Mouse (Mus musculus) hindbrain, embryonic 15.5 days (tissue): ENCODE results near the gene Sept9. TPM values are rescaled to one million over a fixed set of nuclear protein-coding genes. Genes with fewer than 3 reads are reported as not detected.

ENCODE experiments used
- ATAC-seq: fragments of 200-750 bp; cut with Nextera tagmentation; 2 replicates; pipeline ENCODE4 v1.8.0; 2017; ENCODE audit warnings: low read depth, moderate number of reproducible peaks, moderate TSS enrichment; ENCODE audit not compliant: low FRiP score
- H3K27ac ChIP-seq: fragments of 300-500 bp; sonication (generic); replicated peaks from 2 replicates; pipeline ENCODE4 v1.5.1; 2015; ENCODE audit warnings: mild to moderate bottlenecking, inconsistent platforms
- H3K27me3 ChIP-seq: fragments of 300-500 bp; sonication (generic); 2 replicates; pipeline ENCODE4 v1.6.1; 2015; ENCODE audit warnings: control low read depth, inconsistent platforms
- H3K36me3 ChIP-seq: fragments of 300-500 bp; sonication (generic); 2 replicates; pipeline ENCODE4 v1.6.1; 2015; ENCODE audit warnings: control low read depth, inconsistent platforms
- H3K4me1 ChIP-seq: fragments of 300-500 bp; sonication (generic); replicated peaks from 2 replicates; pipeline ENCODE4 v1.6.1; 2015; ENCODE audit warnings: control low read depth, inconsistent platforms
- H3K4me2 ChIP-seq: fragments of 300-500 bp; sonication (generic); 2 replicates; pipeline ENCODE4 v1.6.1; 2015; ENCODE audit warnings: moderate library complexity, mild to moderate bottlenecking, inconsistent platforms
- H3K4me3 ChIP-seq: fragments of 300-500 bp; sonication (generic); 2 replicates; pipeline ENCODE4 v1.5.1; 2015; ENCODE audit warnings: mild to moderate bottlenecking, inconsistent platforms
- H3K9ac ChIP-seq: fragments of 300-500 bp; sonication (generic); 2 replicates; pipeline ENCODE4 v1.6.1; 2015; ENCODE audit warnings: inconsistent platforms
- H3K9me3 ChIP-seq: fragments of 300-500 bp; sonication (generic); 2 replicates; pipeline ENCODE4 v1.6.1; 2016; ENCODE audit warnings: control low read depth, inconsistent platforms
- WGBS: fragments of 180-500 bp; shearing (Covaris S2); methylation state at CpG from one replicate; pipeline ENCODE4 v1.1.7; 2015; 5-methylcytosine and 5-hydroxymethylcytosine counted together
- polyA plus RNA-seq: library from polyadenylated mRNA; unstranded; fragments of >200 nt; fragmentation: Nextera tagmentation; extraction: Ambion mirVana; gene quantifications from 2 replicates; pipeline ENCODE4 v1.2.1, GENCODE M21; 2015

Gene Sept9
- polyA plus RNA-seq, 1 experiment from 2014 or later, result 111 TPM

- WGBS, result 83% methylated on average over 30 of the region's 30 CpGs
- no peak overlapping the region for H3K9ac ChIP-seq
- H3K9me3 ChIP-seq, result no peaks in the 10 kb centered on the region
- no peaks in the 10 kb centered on the region for H3K27me3 ChIP-seq
- H3K27ac ChIP-seq, result no peak overlapping the region
- no peaks in the 10 kb centered on the region for H3K36me3 ChIP-seq
- no peak overlapping the region for H3K4me3 ChIP-seq
- ATAC-seq, result no peak
- peaks cover 14% of the 10 kb centered on the region for H3K4me1 ChIP-seq
- no peak overlapping the region for H3K4me2 ChIP-seq
These were observed 92.0 kb downstream of the Sept9 start for GRCm38 (mm10) chr11:117291271-117292059.

GRCm38 (mm10) chr11:117292446-117292845 is 93.0 kb downstream of the Sept9 start:
- Histone ChIP-seq H3K9me3 (no peaks in the 10 kb centered on the region), H3K4me2 (no peak overlapping the region), H3K27me3 (no peaks in the 10 kb centered on the region), H3K27ac (no peak overlapping the region), H3K4me1 (peaks cover 19% of the 10 kb centered on the region), H3K4me3 (no peak overlapping the region), H3K36me3 (no peaks in the 10 kb centered on the region), H3K9ac (no peak overlapping the region)
- no peak for ATAC-seq
- WGBS, result 88% methylated on average over 11 of the region's 11 CpGs

DNA sequence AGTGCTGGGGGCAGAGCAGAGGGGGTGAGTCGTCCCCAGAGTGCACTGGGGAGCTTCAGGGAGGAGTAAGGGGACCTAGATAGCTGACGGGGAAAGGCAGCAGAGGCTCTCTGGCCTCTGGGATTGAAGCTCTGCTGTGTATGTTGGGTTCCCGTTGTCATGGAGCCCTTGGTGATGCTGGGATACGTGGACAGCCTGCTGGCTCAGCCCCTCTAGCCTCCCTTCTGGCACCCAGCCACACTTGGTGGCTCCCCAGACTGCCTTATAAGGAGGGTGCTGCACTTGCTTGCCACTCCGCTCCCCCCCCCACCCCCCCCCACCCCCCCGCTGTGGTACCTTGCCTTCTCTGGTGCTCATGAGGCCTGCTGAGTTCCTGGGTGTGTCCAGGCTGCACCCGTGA is 95.8 kb downstream of the Sept9 start:
- Histone ChIP-seq H3K9me3 (no peaks in the 10 kb centered on the region), H3K4me2 (no peak overlapping the region), H3K4me3 (no peak overlapping the region), H3K27me3 (no peaks in the 10 kb centered on the region), H3K9ac (no peak overlapping the region), H3K27ac (no peak overlapping the region), H3K4me1 (peaks cover 19% of the 10 kb centered on the region), H3K36me3 (no peaks in the 10 kb centered on the region)
- WGBS, result 53% methylated on average over 7 of the region's 7 CpGs
- ATAC-seq, result no peak

DNA sequence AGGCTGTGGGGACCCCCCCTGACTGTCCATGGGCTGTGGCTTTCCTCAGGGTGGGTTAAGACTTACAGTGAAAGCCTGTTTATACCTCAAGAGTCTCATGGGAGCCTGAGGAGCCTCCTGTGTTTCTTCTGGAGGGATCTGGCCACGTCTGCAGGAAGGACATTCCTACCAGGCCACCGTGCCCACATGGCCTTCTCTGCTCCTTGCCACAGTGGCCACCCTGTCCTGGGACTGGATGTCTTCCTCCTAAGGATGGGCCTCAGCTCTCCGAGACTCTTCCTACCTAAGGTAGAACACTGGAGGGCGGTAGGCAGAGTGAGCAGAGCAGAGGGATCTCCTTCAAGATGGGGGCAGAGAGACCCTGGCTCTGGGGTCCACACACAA is 96.6 kb downstream of the Sept9 start:
- Histone ChIP-seq H3K36me3 (no peaks in the 10 kb centered on the region), H3K4me1 (peaks cover 19% of the 10 kb centered on the region), H3K4me3 (no peak overlapping the region), H3K4me2 (no peak overlapping the region), H3K9ac (no peak overlapping the region), H3K9me3 (no peaks in the 10 kb centered on the region), H3K27ac (peak overlapping the region; percentile 52; the same call in 1 of the 2 replicates), H3K27me3 (no peaks in the 10 kb centered on the region)
- ATAC-seq, result no peak
- 62% methylated on average over 4 of the region's 4 CpGs for WGBS

GRCm38 (mm10) chr11:117296500-117297189 is 97.2 kb downstream of the Sept9 start:
- no peak overlapping the region for H3K4me2 ChIP-seq
- no peak overlapping the region for H3K4me3 ChIP-seq
- H3K4me1 ChIP-seq, result peaks cover 19% of the 10 kb centered on the region
- no peak overlapping the region for H3K9ac ChIP-seq
- no peaks in the 10 kb centered on the region for H3K9me3 ChIP-seq
- H3K36me3 ChIP-seq, result no peaks in the 10 kb centered on the region
- 58% methylated on average over 14 of the region's 14 CpGs for WGBS
- peak overlapping the region; percentile 52; the same call in 1 of the 2 replicates for H3K27ac ChIP-seq
- no peaks in the 10 kb centered on the region for H3K27me3 ChIP-seq
- peak; percentile 58; the same call in 1 of the 2 replicates for ATAC-seq

GRCm38 (mm10) chr11:117297190-117297829 is 97.8 kb downstream of the Sept9 start:
- 92% methylated on average over 3 of the region's 3 CpGs for WGBS
- no peak for ATAC-seq
- H3K27ac ChIP-seq, result peak overlapping the region; percentile 52; the same call in 1 of the 2 replicates

GRCm38 (mm10) chr11:117299741-117300140 is 100.3 kb downstream of the Sept9 start:
- no peak overlapping the region for H3K4me2 ChIP-seq
- no peak overlapping the region for H3K9ac ChIP-seq
- H3K27ac ChIP-seq, result no peak overlapping the region
- H3K4me3 ChIP-seq, result no peak overlapping the region
- H3K4me1 ChIP-seq, result peaks cover 19% of the 10 kb centered on the region
- H3K36me3 ChIP-seq, result no peaks in the 10 kb centered on the region
- no peak for ATAC-seq
- 97% methylated on average over 6 of the region's 6 CpGs for WGBS
- H3K9me3 ChIP-seq, result no peaks in the 10 kb centered on the region
- no peaks in the 10 kb centered on the region for H3K27me3 ChIP-seq

More at GRCm38 (mm10) chr11:117297190-117297829, 97.8 kb downstream of the Sept9 start:
- H3K27me3 ChIP-seq, result no peaks in the 10 kb centered on the region
- H3K9me3 ChIP-seq, result no peaks in the 10 kb centered on the region
- peaks cover 19% of the 10 kb centered on the region for H3K4me1 ChIP-seq
- H3K4me2 ChIP-seq, result no peak overlapping the region
- no peak overlapping the region for H3K9ac ChIP-seq
- no peaks in the 10 kb centered on the region for H3K36me3 ChIP-seq
- no peak overlapping the region for H3K4me3 ChIP-seq

DNA sequence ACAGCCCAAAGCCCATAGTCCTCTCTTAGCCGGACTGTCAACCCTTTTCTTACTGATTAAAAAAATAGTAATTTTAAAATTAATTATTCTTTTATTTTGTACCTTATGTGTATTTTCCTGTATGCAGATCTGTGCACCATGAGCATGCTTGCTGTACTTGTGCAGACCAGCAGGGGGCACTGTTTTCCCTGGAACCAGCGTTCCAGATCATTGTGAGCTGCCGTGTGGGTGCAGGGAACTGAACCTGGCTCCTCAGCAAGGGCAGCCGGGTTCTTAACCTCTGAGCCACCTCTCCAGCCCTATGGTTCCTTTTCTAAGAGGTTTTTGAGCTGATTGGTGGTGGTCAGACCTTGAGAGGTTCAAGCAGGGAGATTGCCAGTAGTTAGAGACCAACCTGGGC is 101.3 kb downstream of the Sept9 start:
- H3K4me2 ChIP-seq, result no peak overlapping the region
- H3K27me3 ChIP-seq, result no peaks in the 10 kb centered on the region
- no peak overlapping the region for H3K27ac ChIP-seq
- no peaks in the 10 kb centered on the region for H3K9me3 ChIP-seq
- no peak overlapping the region for H3K9ac ChIP-seq
- peaks cover 11% of the 10 kb centered on the region for H3K4me1 ChIP-seq
- 89% methylated on average over 4 of the region's 4 CpGs for WGBS
- no peak overlapping the region for H3K4me3 ChIP-seq
- no peaks in the 10 kb centered on the region for H3K36me3 ChIP-seq
- ATAC-seq, result no peak

DNA sequence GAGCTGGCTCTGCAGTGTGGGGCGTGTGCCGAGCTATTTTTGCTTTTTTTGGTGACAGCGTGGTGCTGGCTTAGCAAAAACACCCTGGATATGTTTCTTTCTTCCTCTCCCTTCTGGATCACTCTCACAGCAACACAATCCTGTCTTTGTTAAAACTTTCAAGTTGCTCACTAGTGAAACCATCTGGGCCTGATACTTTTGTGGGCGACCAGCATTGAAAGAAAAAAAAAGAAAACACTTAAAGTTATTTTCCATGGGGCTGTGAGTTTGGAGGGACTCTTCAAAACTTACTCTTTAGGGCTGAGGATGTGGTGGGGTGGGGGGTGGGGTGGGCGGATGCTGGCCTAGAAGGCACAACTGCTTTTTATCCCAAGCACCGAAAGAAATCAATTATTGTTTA is 102.3 kb downstream of the Sept9 start:
- Histone ChIP-seq H3K4me2 (no peak overlapping the region), H3K4me3 (no peak overlapping the region), H3K36me3 (no peaks in the 10 kb centered on the region), H3K9me3 (no peaks in the 10 kb centered on the region), H3K4me1 (peaks cover 2% of the 10 kb centered on the region; the same call in 1 of the 2 replicates), H3K27me3 (no peaks in the 10 kb centered on the region), H3K27ac (no peak overlapping the region), H3K9ac (no peak overlapping the region)
- WGBS, result 66% methylated on average over 6 of the region's 6 CpGs
- no peak for ATAC-seq

DNA sequence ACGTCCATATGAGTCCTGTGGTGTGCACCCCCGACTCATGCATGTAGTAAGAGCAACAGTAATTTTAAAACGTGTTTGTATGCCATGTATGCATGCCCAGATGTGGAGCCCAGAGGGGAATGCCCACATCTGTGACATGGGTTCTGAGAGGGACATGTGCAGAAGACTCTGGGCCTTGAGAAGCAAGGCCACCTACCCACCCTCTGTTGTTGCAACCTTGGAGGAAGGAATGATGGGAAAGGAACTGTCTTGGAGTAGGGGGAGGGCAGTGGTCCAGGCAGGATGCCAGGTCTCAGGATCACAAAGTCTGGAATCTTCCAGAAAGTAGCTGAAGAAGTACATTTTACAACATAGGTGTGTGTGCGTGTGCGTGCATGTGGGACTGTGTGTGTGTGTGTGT is 102.9 kb downstream of the Sept9 start:
- H3K4me2 ChIP-seq, result no peak overlapping the region
- peaks cover under 1% of the 10 kb centered on the region; the same call in 1 of the 2 replicates for H3K4me1 ChIP-seq
- no peak for ATAC-seq
- H3K4me3 ChIP-seq, result no peak overlapping the region
- 92% methylated on average over 5 of the region's 5 CpGs for WGBS
- H3K27me3 ChIP-seq, result no peaks in the 10 kb centered on the region
- H3K9me3 ChIP-seq, result no peaks in the 10 kb centered on the region
- no peak overlapping the region for H3K27ac ChIP-seq
- H3K9ac ChIP-seq, result no peak overlapping the region
- H3K36me3 ChIP-seq, result no peaks in the 10 kb centered on the region

DNA sequence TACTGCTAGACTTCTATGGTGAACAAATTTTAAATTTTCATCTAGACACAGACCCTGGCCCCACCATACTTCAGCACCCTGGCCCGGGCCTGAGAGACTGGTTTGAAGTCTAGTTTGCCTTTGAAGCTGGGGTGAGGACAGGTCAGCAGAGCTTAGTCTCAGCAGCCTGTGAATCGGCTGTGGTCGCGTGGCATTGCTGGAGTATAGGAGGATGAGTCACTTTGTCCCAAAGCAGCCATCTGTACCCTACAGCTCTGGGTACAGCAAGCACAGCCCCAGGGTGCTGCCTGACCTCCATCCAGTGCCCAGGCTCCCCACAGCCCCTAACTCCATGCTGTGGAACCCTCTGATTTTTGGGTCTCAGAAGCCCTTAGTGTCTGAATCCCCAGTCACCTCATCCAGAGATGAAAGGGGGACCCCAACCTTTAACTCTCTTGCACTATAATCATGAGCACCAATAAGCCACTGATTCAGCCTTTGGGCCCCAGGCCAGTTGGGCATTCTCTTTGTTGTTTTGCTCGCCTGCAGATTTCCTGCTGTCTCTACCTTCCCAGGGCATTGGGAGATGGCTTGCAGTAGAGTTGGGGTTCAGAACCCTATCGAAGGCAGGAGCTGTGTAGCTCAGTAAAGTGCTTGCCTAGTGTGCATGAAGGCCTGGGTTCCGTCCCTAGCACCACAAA is 106.2 kb downstream of the Sept9 start:
- no peak for ATAC-seq
- H3K9ac ChIP-seq, result no peak overlapping the region
- peaks cover 32% of the 10 kb centered on the region for H3K4me1 ChIP-seq
- 84% methylated on average over 7 of the region's 7 CpGs for WGBS
- H3K27me3 ChIP-seq, result no peaks in the 10 kb centered on the region
- no peak overlapping the region for H3K4me2 ChIP-seq
- no peaks in the 10 kb centered on the region for H3K9me3 ChIP-seq
- H3K27ac ChIP-seq, result no peak overlapping the region
- no peaks in the 10 kb centered on the region for H3K36me3 ChIP-seq
- H3K4me3 ChIP-seq, result no peak overlapping the region
